In the genomic region with DNA sequence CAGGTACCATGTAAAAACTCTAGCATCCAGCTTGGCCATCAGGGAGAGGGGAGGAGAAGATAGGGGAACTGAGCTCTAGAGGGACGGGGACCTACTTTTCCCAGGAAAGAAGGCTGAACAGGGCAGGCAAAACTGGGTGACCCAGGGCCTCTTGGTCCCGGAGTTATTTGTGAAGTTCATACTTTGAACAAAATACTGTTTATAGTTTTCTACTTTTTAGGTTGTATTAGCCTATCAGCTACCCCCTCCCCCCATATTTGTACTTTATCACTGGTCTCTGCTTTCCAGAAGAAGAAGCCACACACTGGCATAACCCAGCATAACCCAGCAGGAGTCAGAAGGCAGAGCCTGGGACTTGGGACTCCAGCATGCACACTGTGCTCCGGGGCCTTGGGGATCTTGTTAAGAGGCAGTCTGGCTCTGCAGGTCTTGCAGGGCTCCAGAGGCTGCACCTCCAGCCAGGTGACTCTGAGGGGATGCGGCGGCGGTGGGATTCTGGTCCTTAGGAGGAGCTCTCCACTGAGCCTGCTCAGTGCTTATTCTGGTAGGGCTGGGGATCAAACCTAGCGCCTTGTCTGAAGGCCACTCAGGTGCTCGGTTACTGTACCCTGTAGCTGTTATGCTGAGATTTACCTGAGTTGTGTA, we compare ENCODE assay signal across 19 mouse cellular contexts. TPM values are rescaled to one million over a fixed set of nuclear protein-coding genes. Genes with fewer than 3 reads are reported as not detected.
"Had no signal": no experiment of that assay in that cellular context is flagged by ENCODE, and none has a peak within 500 bp of the region (broad histone marks: within the 10 kb centered on the region; RNA-seq: fewer than 3 reads in every experiment).

No protein-coding gene starts in this region.

- H3K27me3 ChIP-seq: limb, embryonic 15.5 days; neural tube, embryonic 13.5 days had no signal

- H3K36me3 ChIP-seq: intestine, embryonic 15.5 days; limb, embryonic 15.5 days; liver, embryonic 15.5 days; midbrain, embryonic 10.5 days; neural tube, embryonic 13.5 days had no signal

- H3K4me3 ChIP-seq: intestine, embryonic 15.5 days; limb, embryonic 15.5 days; liver, embryonic 15.5 days; midbrain, embryonic 10.5 days; neural tube, embryonic 13.5 days had no signal

- DNase-seq: kidney, adult 2 months; kidney, postnatal 36 days; layer of hippocampus, adult 9-11 months; layer of hippocampus, postnatal 36 days; lung, embryonic 14.5 days; lung, postnatal 10 days; lung, postnatal 4 days; right cerebral cortex, postnatal 14 days; thymus, postnatal 36 days had no signal

- H3K4me2 ChIP-seq: intestine, embryonic 15.5 days; limb, embryonic 15.5 days; liver, embryonic 15.5 days; lung, embryonic 14.5 days; neural tube, embryonic 13.5 days had no signal

- H3K9ac ChIP-seq: intestine, embryonic 15.5 days; limb, embryonic 15.5 days; liver, embryonic 15.5 days; lung, embryonic 14.5 days; neural tube, embryonic 13.5 days had no signal

- H3K27ac ChIP-seq: intestine, embryonic 15.5 days; limb, embryonic 15.5 days; liver, embryonic 15.5 days; midbrain, embryonic 10.5 days; neural tube, embryonic 13.5 days had no signal

- H3K9me3 ChIP-seq: intestine, embryonic 15.5 days; neural tube, embryonic 13.5 days had no signal

- ATAC-seq: intestine, embryonic 15.5 days; midbrain, embryonic 16.5 days had no signal

RNA-seq across cellular contexts. Expression of gene Padi1, which starts 35.6 kb away (rescaled TPM):
- total RNA-seq: layer of hippocampus, adult 18-20 months; layer of hippocampus, postnatal 36 days; left cerebral cortex, postnatal 25 days; megakaryocyte, adult 5-6 weeks had no signal
- polyA plus RNA-seq: small intestine, adult 2 months had no signal
